Mouse (Mus musculus) CD8-positive naive resting alpha-beta T cell, adult 2 months (primary cell): ENCODE data around the gene Tomm6.
"Not testable (repeated sequence)": the region's sequence is repeated elsewhere in the genome, so short reads cannot be mapped to it uniquely, and the experiment has no call there.

Experiments
- DNase-seq, 2 experiments: peaks; one replicate each; pipeline ENCODE4 v3.0.0; 2022; ENCODE audit warnings: low read depth in 2 of 2, low spot score in 2 of 2

Tomm6 gene

GRCm38 (mm10) chr17:47654346-47654745 is 33.8 kb downstream of the Tomm6 start:
- DNase-seq = not testable (repeated sequence)

DNA sequence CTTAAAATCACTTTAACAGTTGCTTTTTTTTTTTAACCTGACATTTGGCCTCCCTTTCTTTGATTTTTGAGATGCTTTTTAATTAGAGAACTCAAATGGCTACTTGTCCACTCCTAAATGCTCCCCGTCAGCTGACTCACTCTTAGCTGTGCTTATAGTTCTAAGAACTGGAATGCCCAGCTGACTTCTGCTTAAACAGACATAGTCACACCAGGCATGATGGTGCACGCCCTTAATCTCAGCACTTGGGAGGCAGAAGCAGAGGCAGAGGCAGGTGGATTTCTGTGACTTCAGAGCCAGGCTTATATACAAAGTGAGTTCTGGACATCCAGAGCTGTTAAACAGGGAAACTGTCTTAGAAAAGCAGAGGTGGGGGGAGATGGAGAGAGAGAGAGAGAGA is 36.2 kb downstream of the Tomm6 start:
- DNase-seq = no peak

GRCm38 (mm10) chr17:47648966-47649365 is 39.2 kb downstream of the Tomm6 start:
- DNase-seq = no peak

GRCm38 (mm10) chr17:47646683-47647082 is 41.5 kb downstream of the Tomm6 start:
- DNase-seq = peak; percentile 35 to 58

DNA sequence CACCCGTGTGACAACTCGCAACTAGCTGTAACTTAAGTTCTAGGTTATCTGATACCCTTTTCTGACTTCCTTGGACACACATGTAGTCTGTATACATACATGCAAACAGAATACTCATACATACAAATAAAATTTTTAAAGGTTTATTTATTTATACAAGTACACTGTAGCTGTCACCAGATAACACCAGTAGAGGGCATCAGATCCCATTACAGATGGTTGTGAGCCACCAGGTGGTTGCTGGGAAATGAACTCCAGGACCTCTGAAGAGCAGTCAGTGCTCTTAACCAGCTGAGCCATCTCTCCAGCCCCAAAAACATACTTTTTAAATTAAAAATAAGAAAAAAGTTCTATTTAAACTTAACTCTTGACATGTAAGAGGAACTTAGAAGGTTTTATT is 45.2 kb downstream of the Tomm6 start:
- no peak for DNase-seq
